Mouse (Mus musculus) fat pad, adult 2 months (tissue): ENCODE data around the gene Plekha1.

ENCODE experiments used
- DNase-seq: peaks from one replicate; pipeline ENCODE4 v3.0.0-alpha.2; 2011; ENCODE audit warnings: low read depth, low spot score; ENCODE audit errors: extremely low read depth

The Plekha1 gene

DNA sequence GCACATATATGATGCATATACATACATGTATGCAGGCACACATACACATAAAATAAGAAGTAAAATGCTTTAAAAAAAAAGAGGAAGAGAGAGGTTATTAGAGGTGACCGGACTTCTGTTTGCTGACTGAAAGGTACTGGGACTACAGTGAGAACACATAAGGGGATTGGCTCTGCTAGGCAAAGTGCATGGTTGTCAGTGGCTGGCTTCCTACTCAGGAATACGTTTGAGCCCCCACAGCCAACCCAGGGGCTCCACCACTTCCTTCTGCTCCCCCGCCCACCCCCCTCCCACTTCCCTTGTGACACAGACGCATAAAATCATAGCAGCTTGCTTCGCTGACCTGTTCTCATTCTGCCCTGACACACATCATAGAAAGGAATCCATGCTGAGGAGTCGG is 7.6 kb upstream of the Plekha1 start:
- DNase-seq, result no peak

DNA sequence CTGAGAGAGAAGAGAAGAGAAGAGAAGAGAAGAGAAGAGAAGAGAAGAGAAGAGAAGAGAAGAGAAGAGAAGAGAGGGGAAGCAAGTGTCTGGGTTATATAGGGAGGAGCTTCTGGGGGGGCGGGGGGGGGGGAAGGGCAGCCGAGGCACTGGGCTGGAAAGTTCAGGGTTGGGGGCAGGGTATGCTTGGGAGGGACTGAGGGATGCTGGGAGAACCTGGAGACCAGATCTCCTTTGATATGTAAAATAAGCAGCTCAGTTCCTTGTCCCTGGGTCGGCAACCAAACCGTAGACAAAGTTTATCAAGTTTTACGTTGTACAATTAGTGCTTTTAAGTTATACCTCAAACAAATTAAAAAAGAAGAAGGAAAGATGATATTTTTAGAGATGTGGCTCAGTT is 5.6 kb upstream of the Plekha1 start:
- DNase-seq, result no peak

DNA sequence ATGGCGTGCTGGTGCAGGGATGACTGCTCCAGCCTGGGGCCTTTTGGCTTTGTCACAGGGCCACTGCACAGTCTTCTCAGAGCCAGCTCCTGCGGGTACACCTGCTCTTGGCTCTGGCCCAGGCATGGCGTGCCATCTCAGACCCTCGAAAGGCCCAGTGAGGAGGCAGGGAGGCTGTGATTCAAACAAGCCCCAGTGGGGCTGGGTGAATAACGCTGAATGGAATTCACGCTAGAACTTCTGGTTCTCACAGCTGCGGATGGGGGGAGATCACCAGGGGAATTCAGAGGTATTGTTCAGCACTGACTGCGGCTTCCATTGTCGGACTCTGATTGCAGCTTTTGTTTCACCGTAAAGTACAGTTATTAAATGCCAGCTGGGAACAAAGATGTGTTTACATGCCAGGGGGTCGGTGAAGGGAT is 4.8 kb upstream of the Plekha1 start:
- no peak for DNase-seq

GRCm38 (mm10) chr7:130862501-130862900 is 3.1 kb upstream of the Plekha1 start:
- peak; percentile 71 for DNase-seq

- DNase-seq, result no peak
Measured at GRCm38 (mm10) chr7:130864711-130865110, 845 bp upstream of the Plekha1 start.

DNA sequence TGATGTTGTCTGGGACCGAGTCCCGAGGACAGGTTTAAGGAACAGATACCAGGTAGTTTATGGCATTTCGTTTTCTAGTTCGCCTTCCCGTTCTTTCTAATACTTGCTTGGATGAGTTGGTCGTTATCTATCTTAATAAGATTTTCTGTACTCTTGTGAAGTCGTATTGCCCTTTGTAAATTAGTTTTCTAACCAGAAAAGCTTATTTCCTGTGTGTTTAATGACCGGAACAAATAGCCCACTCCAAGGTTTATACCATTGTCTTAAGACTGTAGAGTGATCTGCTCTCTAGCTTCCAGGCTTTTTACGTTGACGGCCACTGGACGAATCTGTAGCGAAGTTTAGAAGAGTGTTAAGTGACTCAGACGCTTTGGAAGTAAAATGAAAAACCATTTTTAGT is 1.1 kb downstream of the Plekha1 start:
- DNase-seq, result no peak

DNA sequence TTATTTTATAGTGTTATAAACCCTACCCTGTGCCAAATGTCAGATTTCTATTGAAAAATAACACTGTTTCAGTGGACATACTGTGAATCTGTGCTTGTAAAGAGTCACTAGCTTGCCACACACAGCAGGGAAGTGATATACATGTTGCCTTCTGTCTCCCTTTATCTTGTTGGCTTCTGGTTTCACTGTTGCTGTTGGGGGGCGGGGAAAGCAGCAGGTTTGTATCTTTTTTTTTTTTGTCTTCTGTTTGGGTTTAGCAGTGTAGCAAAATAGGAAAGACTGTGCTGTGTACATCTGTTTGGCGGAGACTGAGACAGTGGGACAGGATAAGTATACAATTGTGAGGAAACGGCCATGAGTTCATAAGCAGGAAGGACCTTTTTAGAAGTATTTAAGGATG is 1.7 kb downstream of the Plekha1 start:
- DNase-seq, result no peak

DNA sequence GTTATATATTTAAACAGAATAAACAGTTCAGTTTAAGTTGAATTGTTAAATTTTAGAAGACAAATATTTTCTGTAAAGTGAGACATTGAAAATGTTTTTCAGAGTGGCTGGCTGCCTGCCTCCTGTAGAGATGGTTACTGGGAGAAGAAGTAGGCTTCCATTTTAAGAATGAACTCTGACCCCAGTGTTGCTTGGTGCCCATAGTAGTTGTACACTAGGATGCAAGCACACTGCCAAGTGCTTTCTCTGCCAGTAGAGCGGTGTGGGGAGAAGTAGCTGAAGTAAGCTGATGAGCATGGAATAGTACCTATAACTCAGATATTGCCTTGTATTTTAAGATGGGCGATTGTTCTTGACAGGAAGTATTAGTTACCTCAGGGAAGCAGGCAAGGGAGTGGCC is 18.6 kb downstream of the Plekha1 start:
- DNase-seq, result no peak

- DNase-seq, result no peak
Measured at GRCm38 (mm10) chr7:130886246-130886645, 20.7 kb downstream of the Plekha1 start.

GRCm38 (mm10) chr7:130887946-130888345 is 22.4 kb downstream of the Plekha1 start:
- no peak for DNase-seq

GRCm38 (mm10) chr7:130890871-130891270 is 25.3 kb downstream of the Plekha1 start:
- DNase-seq, result peak; percentile 47

DNA sequence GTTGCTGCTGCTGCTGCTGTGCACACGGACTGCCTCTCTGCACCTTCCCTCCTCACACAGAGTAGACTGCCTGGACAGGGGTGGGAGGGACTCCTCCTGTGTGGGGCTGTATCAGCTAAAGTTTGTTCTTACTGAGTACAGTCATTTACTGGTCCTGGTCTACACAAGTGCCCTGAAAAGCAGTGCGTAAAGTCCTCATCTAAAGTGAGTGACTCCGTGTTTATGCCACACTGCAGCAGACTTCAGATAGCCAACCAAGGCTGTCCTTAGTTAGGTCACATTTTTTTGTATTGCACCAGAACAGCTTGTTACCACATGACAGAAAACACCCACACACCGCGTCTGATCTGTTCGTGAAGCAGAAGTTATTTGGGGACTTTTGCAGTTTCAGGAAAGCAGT is 27.4 kb downstream of the Plekha1 start:
- peak; percentile 31 for DNase-seq

DNA sequence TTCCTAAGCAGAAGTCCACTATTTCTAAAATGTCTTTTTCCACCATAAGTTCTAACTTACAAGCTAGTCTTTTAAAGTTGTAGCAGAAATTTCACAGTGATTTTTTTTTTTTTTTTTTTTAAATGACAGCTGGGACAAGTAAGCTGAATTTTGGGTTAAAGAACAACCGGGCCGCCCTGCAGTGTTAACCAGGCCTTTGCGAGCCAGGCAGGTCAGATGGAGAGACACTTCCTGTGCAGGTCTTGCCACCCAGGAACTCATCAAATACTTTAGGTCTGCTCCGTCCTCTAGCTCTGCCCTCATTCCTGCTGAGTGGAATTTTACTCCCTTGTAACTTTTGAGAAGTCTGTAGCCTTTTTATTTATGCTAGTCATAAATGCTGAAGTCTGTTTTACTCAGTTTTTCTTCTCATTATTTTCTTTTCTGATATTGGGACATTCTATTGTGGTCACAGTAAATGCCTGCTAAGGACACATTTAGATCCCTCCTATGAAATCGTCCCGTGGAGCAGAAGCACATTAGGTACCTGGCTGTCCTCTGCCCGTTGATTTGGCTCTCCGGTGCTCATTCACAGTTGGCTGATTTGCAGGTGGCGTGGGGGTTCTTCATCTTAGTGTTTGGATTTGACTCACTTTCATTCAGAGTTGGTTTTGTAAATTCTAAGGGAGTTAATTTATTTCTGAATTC is 29.5 kb downstream of the Plekha1 start:
- no peak for DNase-seq

DNA sequence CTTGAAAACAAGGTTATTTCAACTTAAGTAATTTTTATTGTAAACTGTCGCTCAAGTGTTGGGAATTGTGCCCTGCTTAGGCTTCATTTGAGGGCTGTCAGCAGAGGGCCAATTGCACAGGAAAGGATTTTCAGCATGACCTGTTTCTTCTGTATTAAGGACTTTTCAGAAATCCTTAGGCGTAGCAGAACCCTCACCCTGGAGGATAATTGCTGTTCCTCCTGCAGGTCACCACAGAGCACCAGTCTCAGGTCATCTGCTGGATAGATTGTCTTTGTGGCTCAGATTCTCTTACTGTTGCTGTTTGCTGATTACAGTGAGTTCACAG is 30.0 kb downstream of the Plekha1 start:
- no peak for DNase-seq

- no peak for DNase-seq
Measured at GRCm38 (mm10) chr7:130896064-130896463, 30.5 kb downstream of the Plekha1 start.

- DNase-seq, result no peak
Measured at GRCm38 (mm10) chr7:130897201-130897600, 31.6 kb downstream of the Plekha1 start.

DNA sequence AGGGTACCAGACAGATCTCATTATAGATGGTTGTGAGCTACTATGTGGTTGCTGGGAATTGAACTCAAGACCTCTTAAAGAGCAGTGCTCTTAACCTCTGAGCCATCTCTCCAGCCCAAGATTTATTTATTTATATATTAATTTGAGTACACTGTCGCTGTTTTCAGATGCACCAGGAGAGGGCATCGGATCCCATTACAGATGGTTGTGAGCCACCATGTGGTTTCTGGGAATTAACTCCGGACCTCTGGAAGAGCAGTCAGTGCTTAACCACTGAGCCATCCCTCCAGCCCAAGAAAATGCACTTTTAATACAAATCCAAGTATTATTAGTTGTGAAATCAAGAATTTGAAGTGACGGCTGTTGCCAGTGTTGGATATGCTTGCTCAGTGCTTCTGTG is 32.8 kb downstream of the Plekha1 start:
- no peak for DNase-seq

- DNase-seq, result no peak
Measured at GRCm38 (mm10) chr7:130900233-130900848, 34.8 kb downstream of the Plekha1 start.

- DNase-seq, result no peak
Measured at GRCm38 (mm10) chr7:130902929-130903328, 37.4 kb downstream of the Plekha1 start.

- DNase-seq, result no peak
Measured at GRCm38 (mm10) chr7:130903505-130904074, 38.0 kb downstream of the Plekha1 start.

DNA sequence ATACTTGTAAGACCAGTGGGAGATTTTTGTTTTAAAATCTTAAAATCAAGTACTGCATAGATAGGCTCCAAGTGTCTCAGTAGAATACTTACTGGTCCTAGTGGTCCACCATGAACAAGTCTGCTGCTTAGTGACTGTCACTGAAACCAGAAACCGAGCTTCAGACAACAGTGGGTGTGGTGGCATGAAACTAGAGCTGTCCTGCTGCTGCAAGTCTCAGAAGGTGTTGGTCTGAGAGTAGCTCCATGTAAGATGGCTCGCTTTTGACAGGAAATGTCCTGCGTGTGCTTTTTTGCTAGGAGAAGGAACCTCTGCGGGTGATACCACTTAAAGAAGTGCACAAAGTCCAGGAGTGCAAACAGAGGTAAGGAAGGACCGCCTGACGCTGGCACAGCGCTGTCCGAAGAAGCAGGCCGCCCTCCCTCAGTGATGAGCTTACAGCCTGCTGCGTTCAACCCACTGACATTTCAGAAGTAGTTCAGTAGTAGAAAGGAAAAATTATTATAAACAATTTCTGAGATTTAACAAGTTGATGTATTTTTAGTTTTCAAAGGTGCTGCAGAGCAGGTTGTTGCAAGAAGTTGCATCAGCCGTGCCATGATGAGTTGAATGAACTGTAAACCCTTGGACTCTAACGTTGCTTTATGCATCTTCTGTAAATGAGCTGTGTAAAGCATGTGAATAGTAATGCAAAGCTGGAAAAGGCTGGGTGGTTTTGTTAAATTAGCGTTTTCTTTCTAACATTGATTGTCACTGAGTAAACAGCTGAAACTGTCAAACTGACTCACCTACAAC is 39.2 kb downstream of the Plekha1 start:
- DNase-seq, result no peak

DNA sequence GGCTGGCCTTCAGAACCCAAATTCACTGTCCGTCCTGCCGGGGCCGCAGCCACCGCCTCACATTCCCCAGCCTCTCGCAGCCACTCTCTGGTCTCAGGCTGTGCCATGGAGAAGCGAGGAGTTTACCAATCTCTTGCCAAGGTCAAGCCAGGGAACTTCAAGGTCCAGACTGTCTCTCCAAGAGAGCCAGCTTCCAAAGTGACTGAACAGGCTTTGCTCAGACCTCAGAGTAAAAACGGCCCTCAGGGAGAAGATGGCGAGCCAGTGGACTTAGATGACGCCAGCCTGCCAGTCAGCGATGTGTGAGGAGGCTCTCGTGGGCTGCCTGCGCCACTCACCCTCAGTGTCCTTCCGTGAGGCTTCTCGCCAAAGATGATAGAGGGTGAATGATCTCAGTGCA is 45.3 kb downstream of the Plekha1 start:
- peak; percentile 23 for DNase-seq
